Mouse (Mus musculus): ENCODE results near the gene Zfp114. TPM values are rescaled to one million over a fixed set of nuclear protein-coding genes. Genes with fewer than 3 reads are reported as not detected.

Gene Zfp114
- total RNA-seq (2021), result under 1 TPM; 0.37 to 0.38 TPM
- polyA plus RNA-seq (2012; rRNA removed), result 0.04 and 0.08 TPM in 2 replicates
- long read RNA-seq, result 0 reads

DNA sequence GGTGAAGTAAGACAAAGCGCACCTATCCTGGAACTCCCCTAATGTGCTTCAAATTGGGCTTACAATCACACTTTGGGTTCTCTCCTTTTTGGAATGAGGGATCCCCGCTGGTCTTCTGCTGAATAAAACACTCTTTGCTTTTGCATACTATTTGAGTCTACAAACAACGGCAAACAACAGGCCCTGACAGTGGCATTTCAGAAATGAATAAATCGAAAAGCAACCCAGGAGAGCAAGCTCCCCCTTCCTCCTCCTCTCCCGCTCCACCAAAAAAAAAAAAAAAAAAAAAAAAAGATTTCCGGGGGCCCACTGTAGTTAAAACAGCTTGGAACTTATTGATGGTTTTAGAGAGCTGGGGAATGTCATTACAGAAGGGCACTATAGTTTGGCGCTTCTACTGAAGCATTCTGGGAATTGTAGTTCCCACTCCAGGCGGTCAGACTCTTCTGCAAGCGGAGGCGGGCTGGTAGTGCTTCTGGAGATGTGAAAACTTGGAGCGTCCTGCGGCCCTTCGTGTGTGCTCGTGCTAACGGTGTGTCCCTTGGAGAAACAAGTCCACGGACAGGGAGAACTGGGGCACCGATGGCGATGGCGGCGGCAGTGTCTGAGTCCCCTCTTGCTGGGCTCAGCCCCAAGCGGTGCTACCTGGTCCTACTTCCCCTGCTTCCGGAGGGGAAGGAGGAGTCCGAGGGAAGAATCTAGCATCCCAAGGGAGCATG is at the start of gene Zfp114:
Zfp114 (plus strand) TSS at position 443 of the 719 bp plus-strand sequence.
- peak; percentile 54 for DNase-seq

DNA sequence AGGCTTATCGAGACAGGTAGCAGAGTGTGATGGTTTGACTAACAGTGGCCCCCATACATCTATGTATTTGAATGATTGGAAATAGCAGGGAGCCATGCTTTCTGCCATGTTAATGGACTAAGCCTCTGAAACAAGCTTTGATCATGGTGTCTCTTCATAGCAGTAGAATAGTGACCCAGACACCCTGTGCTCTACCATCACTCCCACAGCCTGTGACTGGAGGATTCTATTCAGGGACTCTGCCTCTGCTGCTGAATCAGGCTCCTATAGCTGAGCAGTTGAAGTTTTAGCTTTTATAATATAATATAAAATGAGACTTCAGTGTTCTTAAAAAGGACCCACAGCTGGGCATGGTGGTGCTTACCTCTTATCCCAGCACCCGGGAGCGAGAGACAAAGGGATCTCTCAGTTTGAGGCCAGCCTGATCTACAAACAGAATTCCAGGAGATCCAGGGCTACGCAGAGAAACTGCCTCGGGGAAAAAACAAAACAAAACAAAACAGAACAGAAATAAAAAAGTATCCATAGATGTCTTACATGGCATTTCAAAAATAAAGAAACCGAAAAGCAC is 41.4 kb upstream of the Zfp114 start:
- no peak for DNase-seq

DNA sequence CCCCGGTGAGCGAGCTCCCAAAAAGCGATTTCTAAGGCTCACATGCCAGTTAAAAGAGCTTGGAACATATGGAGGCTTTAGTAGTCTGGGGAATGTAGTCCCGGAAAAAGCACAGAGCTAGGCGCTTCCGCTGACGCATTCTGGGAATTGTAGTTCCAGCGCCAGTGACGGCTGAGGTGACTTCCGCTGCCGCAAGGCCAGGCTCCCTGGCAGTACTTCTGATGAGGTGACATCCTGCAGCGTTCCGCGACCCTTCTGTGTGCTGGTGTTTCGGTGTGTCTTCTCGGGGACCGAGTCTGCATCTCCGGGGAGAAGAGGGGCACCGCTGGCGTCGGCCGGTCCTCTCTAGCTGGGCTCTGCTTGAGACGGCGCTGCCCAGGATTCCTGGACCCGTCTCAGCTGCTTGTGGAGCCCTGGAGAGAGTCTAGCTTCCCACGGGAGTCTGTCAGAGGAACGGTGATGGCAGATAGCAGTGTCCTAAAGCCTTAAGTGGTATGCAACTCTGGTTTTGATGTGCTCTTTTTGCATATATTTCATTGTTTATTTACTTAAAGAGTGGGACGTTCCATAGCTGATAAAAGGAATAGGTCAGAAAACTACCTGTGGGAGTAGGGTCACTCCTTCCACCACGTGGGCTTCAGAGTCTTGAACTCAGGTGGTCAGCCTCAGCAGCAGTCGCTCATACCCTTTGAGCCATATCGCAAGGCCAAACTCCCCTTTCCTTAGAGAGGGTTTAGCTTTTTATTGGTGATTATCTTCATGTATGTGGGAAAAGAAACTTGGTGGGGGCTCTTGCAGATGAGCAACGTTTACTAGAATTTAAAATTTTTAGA is 40.6 kb upstream of the Zfp114 start, which contains the start of gene Zfp235:
Zfp235 (plus strand) TSS at position 174 of the 833 bp plus-strand sequence.
- DNase-seq, result peak; percentile 91

DNA sequence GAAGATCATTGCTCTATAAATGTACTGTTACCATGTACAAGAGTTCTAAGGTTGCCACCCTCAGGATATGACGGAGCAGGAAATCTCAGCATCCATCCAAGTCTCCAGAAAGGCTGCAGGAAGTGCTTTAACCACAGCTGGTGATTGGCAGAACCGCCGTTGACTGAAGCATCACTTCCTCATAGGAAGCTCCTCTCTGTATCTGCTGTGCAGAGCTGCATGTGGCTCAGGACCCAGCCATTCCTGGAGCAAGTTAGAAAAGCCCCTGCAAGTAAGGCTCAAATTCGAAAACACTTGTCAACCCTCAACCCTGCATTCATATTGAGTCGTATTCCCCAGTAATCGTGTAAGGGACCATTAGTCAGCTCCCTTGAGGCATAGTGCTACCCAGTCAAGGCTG is 32.3 kb upstream of the Zfp114 start:
- no peak for DNase-seq

DNA sequence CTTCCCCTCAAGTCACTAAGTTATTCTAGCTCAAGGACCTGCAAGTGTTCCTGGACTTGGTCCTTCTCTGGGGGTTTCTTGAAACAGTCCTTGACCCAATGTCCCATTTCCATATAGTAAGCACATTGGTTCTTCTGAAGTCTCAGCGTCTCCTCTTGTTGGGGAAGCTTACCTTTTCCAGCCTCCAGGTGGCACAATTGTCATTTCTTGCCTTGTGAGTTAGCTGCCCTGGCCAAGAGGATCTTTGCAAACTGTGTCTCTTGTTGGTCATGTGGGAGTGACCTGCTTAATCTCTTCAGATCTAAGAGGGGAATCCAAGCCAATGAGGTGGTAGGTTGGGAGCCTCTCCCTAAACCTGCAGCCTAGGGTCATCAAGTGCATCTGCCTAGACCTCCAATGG is 21.6 kb upstream of the Zfp114 start:
- DNase-seq, result no peak

DNA sequence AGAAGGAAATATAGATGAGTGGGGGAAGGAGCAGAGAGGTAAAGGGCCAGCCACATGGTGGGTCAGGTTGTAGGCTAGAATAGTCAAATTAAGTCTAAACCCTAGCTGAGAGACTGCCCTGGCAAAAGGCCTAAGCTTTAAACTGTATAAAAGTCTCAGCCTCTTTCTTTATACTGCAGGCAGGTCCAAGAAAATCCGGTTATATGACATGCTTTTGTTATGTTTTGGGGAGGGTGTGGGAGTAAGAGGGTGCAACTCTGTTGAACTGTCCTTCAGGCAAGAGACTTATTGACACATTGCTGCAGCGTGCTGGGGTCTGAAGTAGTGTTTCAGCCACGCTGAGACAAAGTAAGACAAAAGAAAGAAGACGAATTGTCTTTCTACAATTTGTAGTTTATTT is 2.7 kb upstream of the Zfp114 start:
- DNase-seq, result no peak

DNA sequence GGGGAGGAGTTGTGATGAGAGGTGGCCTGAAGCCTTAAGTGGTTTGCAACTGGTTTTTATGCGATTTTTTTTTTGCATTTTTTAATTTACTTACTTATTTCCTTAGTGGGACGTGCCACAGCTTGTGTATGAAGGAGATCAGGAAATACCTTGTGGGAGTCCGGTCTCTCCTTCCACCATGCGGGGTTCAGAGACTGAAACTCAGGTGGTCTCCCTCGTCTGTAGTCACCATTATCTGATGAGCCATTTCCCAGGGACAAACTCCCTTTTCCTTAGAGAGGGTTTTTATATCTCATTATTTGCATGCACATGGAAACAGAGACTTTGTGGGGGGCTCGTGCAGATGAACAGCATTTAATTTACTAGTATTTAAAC is 464 bp downstream of the Zfp114 start:
- no peak for DNase-seq

DNA sequence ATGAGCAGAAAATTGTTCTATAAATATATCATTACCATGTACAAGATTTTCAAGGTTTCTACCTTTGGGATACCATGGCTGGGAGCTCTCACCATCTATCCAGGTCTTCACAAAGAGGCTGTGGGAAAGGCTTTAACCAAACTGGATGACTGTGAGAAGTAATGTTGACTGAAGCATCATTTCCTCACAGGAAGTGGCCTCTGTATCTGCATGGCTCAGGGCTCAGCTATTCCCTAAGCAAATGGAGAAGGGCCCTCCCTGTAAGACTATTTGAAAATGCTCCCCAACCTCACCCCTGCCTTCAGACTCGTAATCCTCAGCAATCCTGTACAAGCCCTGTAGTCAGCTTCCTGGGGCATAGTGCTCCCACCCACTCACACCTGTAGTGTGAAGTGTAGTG is 12.8 kb downstream of the Zfp114 start:
- DNase-seq, result no peak

DNA sequence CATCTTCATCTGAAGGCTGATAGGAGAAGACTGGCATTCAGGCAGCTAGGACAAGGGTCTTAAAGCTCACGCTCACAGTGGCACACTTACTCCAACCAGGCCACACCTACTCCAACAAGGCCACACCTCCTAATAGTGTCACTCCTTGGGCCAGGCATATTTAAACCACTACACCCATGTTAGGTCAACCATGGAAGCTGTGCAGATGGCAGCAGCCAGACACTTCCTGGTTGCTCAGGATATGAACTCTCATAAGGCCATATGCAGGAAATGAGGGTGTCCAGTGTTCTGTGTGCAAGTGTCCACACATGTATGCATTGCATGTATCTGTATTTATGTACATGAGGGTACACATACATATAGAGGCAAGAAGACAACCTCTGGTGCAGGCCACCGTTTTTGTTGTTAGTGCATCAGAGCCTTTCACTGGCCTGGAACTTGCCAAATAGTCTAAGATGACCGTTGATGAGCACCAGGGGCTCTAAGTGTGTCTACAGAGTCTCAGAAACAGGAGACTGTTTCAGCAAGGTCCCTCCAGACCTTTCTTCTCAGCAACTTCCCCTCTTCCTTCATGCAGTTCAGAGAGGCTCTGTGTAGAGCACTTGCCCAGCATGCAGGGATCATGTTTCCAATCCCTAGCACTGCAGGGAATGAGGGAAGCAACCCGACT is 14.2 kb downstream of the Zfp114 start:
- no peak for DNase-seq

DNA sequence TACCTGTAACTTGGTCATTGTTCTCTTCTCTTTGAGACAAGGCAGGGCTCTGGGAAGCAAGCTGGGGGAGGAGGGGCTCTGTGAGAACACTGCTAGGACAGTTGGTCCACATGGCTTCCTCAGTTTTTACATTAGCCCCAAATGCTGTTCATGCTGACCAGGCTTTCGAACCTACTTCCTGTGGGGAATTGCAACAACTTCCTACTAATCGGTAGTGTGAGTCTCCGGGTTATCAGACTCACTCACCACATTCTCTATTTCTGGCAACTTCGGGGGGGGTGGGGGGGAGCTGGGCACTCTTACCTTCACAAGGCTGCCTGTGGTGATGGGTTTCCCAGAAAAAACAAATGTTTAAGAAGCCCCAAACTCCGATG is 14.7 kb downstream of the Zfp114 start:
- no peak for DNase-seq

DNA sequence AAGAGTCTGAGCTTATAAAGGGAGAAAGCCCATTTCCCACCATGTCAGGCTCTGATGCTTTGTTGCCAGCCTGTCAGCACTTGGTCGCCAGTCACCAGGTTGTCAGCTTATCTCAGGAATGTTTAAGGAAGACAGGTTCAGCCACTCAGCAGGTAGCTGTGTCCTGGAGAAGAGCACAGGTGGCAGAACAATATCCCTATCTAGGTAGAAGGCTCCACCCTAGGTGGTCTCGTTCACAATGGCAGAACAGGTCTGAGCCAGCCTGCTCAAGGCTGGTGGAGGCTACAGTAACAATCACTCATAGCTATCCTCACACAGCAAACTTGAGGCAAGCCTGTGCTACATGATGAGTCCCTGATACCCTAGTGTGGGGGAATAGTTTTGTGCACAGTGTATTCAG is 16.5 kb downstream of the Zfp114 start:
- no peak for DNase-seq

DNA sequence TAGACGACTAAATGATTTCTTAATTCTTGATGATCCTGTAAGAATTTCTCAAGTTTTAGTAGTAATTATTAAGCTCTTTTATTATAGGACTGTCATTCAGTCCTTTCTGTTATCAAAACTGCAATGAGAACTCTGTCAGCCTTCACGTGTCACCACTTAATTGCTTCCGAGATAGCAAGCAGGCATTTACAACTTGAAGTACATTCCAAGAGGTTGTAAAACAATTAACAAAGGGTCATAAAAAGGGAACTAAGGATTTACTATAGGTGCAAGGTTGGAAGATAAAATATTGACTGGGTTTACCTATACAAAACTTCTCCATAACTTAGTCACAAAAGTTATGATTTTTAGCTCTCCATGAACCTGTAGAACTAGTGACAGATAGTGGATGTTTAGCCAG is 18.3 kb downstream of the Zfp114 start:
- DNase-seq, result no peak

DNA sequence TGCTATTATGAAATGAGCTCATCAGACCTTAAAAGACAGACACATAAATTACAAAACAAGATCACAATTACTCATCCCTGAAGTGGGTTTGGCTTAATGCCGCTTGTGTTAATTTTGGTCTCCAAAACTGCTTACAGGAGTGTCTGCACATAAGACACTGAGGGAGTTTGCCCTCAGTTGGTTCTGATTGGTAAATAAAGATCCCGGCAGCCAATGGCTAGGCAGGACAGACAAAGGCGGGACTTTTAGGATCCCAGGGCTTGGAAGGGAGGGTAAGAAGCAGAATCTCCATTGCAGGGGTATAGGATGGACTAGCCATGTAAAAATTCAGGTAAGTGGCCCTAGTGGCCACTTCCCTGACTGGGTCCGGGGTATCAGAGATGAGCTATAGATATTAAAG is 22.1 kb downstream of the Zfp114 start:
- DNase-seq, result peak; percentile 10

DNA sequence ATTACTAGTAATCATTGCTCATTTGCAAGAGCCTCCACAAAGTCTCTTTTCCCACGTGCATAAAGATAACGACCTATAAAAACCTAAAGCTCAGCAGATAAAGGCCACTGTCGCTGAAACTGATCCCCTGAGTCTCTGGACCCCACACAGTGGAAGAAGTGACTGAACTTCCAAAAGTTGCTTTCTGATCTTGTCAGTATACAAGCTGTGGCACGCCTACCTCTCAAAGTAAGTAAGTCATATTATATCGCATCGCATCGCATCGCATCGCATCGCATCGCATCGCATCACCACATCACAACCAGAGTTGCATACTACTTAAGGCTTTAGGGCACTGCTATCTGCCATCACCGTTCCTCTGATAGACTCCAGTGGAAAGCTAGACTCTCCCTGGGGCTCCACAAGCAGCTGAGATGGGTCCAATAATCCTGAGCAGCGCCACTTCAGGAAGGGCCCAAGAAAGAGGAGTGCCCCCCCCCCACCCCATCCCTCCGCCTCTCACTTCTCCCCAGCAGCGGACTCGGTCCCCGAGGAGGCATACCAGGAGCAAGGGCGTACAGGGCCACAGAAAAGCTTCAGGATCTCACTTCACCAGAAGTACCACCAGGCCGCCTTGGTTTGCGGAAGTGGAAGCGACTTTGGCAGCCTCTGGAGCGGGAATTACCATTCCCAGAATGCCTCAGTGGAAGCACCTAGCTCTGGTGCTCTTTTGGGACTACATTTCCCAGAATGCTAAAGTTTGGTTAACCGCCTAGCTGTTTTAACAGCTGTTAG is 32.8 kb downstream of the Zfp114 start:
- DNase-seq, result peak; percentile 78

DNA sequence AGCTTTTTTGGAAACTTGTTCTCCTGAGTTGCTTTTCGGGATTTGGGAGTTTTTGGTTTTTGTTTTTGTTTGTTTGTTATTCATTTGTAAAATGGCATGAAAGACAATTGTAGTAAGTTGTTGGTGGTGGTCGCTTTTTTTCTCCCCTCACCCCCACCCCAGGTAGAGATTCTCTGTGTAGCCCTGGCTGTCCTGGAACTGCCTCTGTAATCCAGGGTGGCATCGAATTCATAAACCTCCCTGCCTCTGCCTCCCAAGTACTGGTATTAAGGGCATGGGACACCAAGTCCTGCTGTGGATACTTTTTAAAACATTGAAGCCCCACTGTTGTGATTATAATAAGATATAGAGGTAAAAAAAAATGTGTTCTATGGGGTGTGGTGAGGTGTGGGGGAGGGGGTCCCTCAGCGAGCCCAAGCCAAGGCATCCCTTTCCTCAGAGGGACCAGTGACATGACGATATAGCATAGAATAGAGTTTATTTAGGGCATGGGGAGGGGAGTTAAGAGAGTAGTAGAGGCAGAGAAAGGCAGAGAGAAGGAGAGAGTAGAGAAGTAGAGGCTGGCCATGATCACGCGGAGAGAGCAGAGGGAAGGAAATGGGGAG is 33.5 kb downstream of the Zfp114 start:
- DNase-seq, result no peak

DNA sequence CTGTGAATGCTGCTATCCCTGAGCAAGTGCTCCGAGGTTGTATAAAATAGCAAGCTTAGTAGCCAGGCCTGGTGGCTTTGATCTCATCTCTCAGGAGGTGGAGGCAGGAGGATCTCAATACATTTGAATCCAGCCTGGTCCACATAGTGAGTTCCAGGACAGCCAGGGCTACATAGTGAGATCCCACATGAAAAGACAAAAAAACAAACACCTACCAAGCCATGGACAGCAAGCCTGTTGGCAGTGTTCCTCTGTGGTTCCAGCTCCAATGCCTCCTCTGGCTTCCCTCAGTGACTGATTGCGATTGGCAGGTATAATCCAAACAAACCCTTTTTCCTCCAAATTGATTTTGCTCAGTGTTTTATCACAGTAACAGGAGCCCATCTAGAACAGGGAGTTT is 35.4 kb downstream of the Zfp114 start:
- no peak for DNase-seq

DNA sequence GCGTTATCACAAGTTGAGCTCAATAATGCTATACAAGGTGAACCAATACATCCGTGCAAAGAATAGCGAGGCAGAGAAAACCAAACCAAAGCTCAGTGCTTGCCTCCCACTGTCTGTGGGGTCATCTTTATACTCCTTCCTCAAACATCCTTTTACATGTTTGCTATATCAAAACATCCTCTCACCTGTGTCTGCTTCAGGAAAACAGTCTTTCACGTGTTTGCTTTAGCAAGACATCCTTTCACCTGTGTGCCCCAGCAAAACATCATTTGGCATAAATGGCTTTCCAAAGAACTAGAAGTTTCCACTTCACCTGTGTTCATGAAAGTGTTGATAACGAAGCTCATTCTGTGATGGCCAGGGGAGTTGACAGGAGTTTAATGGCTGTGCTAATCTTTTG is 36.5 kb downstream of the Zfp114 start, which contains the start of gene Zfp111:
Zfp111 (minus strand) TSS at position 101 of the 400 bp plus-strand sequence.
- DNase-seq, result no peak
